Mouse (Mus musculus): Measurements from ENCODE around the gene Acot7. TPM values are rescaled to one million over a fixed set of nuclear protein-coding genes. Genes with fewer than 3 reads are reported as not detected.

The Acot7 gene
- polyA plus RNA-seq, 1 experiment from 2014 or later: 63.4 TPM

- no peaks in the 10 kb centered on the region for H3K36me3 ChIP-seq
- peaks cover 13% of the 10 kb centered on the region for H3K4me1 ChIP-seq (replicated peaks)
- H3K27me3 ChIP-seq (replicated peaks): peaks cover 93% of the 10 kb centered on the region
- no peaks in the 10 kb centered on the region for H3K9me3 ChIP-seq (replicated peaks)
- H3K27ac ChIP-seq (ENCODE audit: poor library complexity, severe bottlenecking): no peak overlapping the region
- H3K4me2 ChIP-seq: no peak overlapping the region
- WGBS: 56% methylated on average over 18 of the region's 18 CpGs
- no peak overlapping the region for H3K4me3 ChIP-seq
- ATAC-seq (ENCODE audit: insufficient number of reproducible peaks, low FRiP score): no peak
- H3K9ac ChIP-seq: no peak overlapping the region
These were observed 110.5 kb downstream of the Acot7 start for GRCm38 (mm10) chr4:152288398-152288945.

- Histone ChIP-seq H3K36me3 (no peaks in the 10 kb centered on the region), H3K4me2 (peak overlapping the region; percentile 51), H3K9me3 (replicated peaks) (no peaks in the 10 kb centered on the region), H3K4me3 (peak overlapping the region; percentile 7; the same call in 1 of the 2 replicates), H3K4me1 (replicated peaks) (peaks cover 14% of the 10 kb centered on the region), H3K27ac (ENCODE audit: poor library complexity, severe bottlenecking) (no peak overlapping the region), H3K27me3 (replicated peaks) (peaks cover 78% of the 10 kb centered on the region), H3K9ac (no peak overlapping the region)
- under 1% methylated on average over 39 of the region's 39 CpGs for WGBS
- ATAC-seq (ENCODE audit: insufficient number of reproducible peaks, low FRiP score): no peak
These were observed 112.5 kb downstream of the Acot7 start for GRCm38 (mm10) chr4:152290385-152290784.

- Histone ChIP-seq H3K27me3 (replicated peaks) (peaks cover 72% of the 10 kb centered on the region), H3K4me2 (no peak overlapping the region), H3K9me3 (replicated peaks) (no peaks in the 10 kb centered on the region), H3K4me1 (replicated peaks) (peaks cover 19% of the 10 kb centered on the region), H3K4me3 (no peak overlapping the region), H3K9ac (no peak overlapping the region), H3K36me3 (no peaks in the 10 kb centered on the region), H3K27ac (ENCODE audit: poor library complexity, severe bottlenecking) (no peak overlapping the region)
- WGBS: 22% methylated on average over 11 of the region's 11 CpGs
- no peak for ATAC-seq (ENCODE audit: insufficient number of reproducible peaks, low FRiP score)
These were observed 113.1 kb downstream of the Acot7 start for GRCm38 (mm10) chr4:152290991-152291390.

- peaks cover 16% of the 10 kb centered on the region for H3K4me1 ChIP-seq (replicated peaks)
- H3K9me3 ChIP-seq (replicated peaks): no peaks in the 10 kb centered on the region
- 26% methylated on average over 6 of the region's 6 CpGs for WGBS
- H3K27ac ChIP-seq (ENCODE audit: poor library complexity, severe bottlenecking): no peak within 1 kb of the TSS
- no peak within 1 kb of the TSS for H3K9ac ChIP-seq
- H3K36me3 ChIP-seq: no peaks in the 10 kb centered on the region
- ATAC-seq (ENCODE audit: insufficient number of reproducible peaks, low FRiP score): no peak
- peak within 1 kb of the TSS; percentile 51 for H3K4me2 ChIP-seq
- H3K4me3 ChIP-seq: peak within 1 kb of the TSS; percentile 7; the same call in 1 of the 2 replicates
- H3K27me3 ChIP-seq (replicated peaks): peaks cover 66% of the 10 kb centered on the region
These were observed 113.6 kb downstream of the Acot7 start, which contains the start of gene Hes3 for GRCm38 (mm10) chr4:152291562-152291961. TSS of gene Hes3 (minus strand) at chr4:152291662.

GRCm38 (mm10) chr4:152292102-152292765, 114.3 kb downstream of the Acot7 start:
- no peak for ATAC-seq (ENCODE audit: insufficient number of reproducible peaks, low FRiP score)
- Histone ChIP-seq H3K4me3 (no peak overlapping the region), H3K9me3 (replicated peaks) (no peaks in the 10 kb centered on the region), H3K9ac (no peak overlapping the region), H3K36me3 (no peaks in the 10 kb centered on the region), H3K4me2 (no peak overlapping the region), H3K4me1 (replicated peaks) (peaks cover 14% of the 10 kb centered on the region), H3K27ac (ENCODE audit: poor library complexity, severe bottlenecking) (no peak overlapping the region), H3K27me3 (replicated peaks) (peaks cover 60% of the 10 kb centered on the region)
- 49% methylated on average over 12 of the region's 12 CpGs for WGBS

- no peak overlapping the region for H3K4me2 ChIP-seq
- H3K9ac ChIP-seq: no peak overlapping the region
- ATAC-seq (ENCODE audit: insufficient number of reproducible peaks, low FRiP score): no peak
- no peaks in the 10 kb centered on the region for H3K36me3 ChIP-seq
- H3K27ac ChIP-seq (ENCODE audit: poor library complexity, severe bottlenecking): no peak overlapping the region
- H3K4me1 ChIP-seq (replicated peaks): peaks cover 27% of the 10 kb centered on the region
- H3K4me3 ChIP-seq: no peak overlapping the region
- peaks cover 44% of the 10 kb centered on the region for H3K27me3 ChIP-seq (replicated peaks)
- WGBS: 45% methylated on average over 10 of the region's 10 CpGs
- H3K9me3 ChIP-seq (replicated peaks): no peaks in the 10 kb centered on the region
These were observed 116.4 kb downstream of the Acot7 start for GRCm38 (mm10) chr4:152294188-152294929.

- Histone ChIP-seq H3K9ac (no peak overlapping the region; the same call in 1 of the 2 replicates), H3K4me2 (peak overlapping the region; percentile 35), H3K4me3 (no peak overlapping the region), H3K9me3 (replicated peaks) (no peaks in the 10 kb centered on the region), H3K27me3 (replicated peaks) (peaks cover 29% of the 10 kb centered on the region), H3K27ac (ENCODE audit: poor library complexity, severe bottlenecking) (peak overlapping the region; percentile 58), H3K36me3 (peaks cover 15% of the 10 kb centered on the region), H3K4me1 (replicated peaks) (peaks cover 22% of the 10 kb centered on the region)
- 21% methylated on average over 4 of the region's 4 CpGs for WGBS
- ATAC-seq (ENCODE audit: insufficient number of reproducible peaks, low FRiP score): no peak
These were observed 118.0 kb downstream of the Acot7 start for GRCm38 (mm10) chr4:152295916-152296315.

GRCm38 (mm10) chr4:152296371-152296770, 118.4 kb downstream of the Acot7 start:
- Histone ChIP-seq H3K4me2 (peak overlapping the region; percentile 83), H3K9ac (peak overlapping the region; percentile 62), H3K9me3 (replicated peaks) (no peaks in the 10 kb centered on the region), H3K36me3 (peaks cover 19% of the 10 kb centered on the region), H3K4me1 (replicated peaks) (peaks cover 22% of the 10 kb centered on the region), H3K27ac (ENCODE audit: poor library complexity, severe bottlenecking) (peak overlapping the region; percentile 74), H3K27me3 (replicated peaks) (peaks cover 24% of the 10 kb centered on the region), H3K4me3 (peak overlapping the region; percentile 79)
- ATAC-seq (ENCODE audit: insufficient number of reproducible peaks, low FRiP score): no peak
- 12% methylated on average over 8 of the region's 8 CpGs for WGBS

GRCm38 (mm10) chr4:152296874-152297861, 119.2 kb downstream of the Acot7 start, which contains the start of gene Icmt:
TSS of gene Icmt (plus strand) at chr4:152297227.
- ATAC-seq (ENCODE audit: insufficient number of reproducible peaks, low FRiP score): peak; percentile 98
- no peaks in the 10 kb centered on the region for H3K9me3 ChIP-seq (replicated peaks)
- peaks cover 16% of the 10 kb centered on the region for H3K27me3 ChIP-seq (replicated peaks)
- H3K4me1 ChIP-seq (replicated peaks): peaks cover 22% of the 10 kb centered on the region
- peak within 1 kb of the TSS; percentile 90 for H3K9ac ChIP-seq
- peaks cover 25% of the 10 kb centered on the region for H3K36me3 ChIP-seq
- H3K27ac ChIP-seq (ENCODE audit: poor library complexity, severe bottlenecking): peak within 1 kb of the TSS; percentile 74
- H3K4me3 ChIP-seq: peak within 1 kb of the TSS; percentile 79
- H3K4me2 ChIP-seq: peak within 1 kb of the TSS; percentile 83
- WGBS: under 1% methylated on average over 118 of the region's 119 CpGs

- no peak overlapping the region for H3K27ac ChIP-seq (ENCODE audit: poor library complexity, severe bottlenecking)
- 78% methylated on average over 14 of the region's 14 CpGs for WGBS
- peaks cover 41% of the 10 kb centered on the region for H3K36me3 ChIP-seq
- no peaks in the 10 kb centered on the region for H3K9me3 ChIP-seq (replicated peaks)
- H3K4me3 ChIP-seq: peak overlapping the region; percentile 79; the same call in 1 of the 2 replicates
- peaks cover 22% of the 10 kb centered on the region for H3K4me1 ChIP-seq (replicated peaks)
- H3K9ac ChIP-seq: peak overlapping the region; percentile 90; the same call in 1 of the 2 replicates
- peak overlapping the region; percentile 83 for H3K4me2 ChIP-seq
- no peaks in the 10 kb centered on the region for H3K27me3 ChIP-seq (replicated peaks)
- no peak for ATAC-seq (ENCODE audit: insufficient number of reproducible peaks, low FRiP score)
These were observed 120.9 kb downstream of the Acot7 start for GRCm38 (mm10) chr4:152298836-152299235.
